Mouse (Mus musculus) neural tube, embryonic 15.5 days (tissue): ENCODE results near the gene Crygb. TPM values are rescaled to one million over a fixed set of nuclear protein-coding genes. Genes with fewer than 3 reads are reported as not detected.
A peak's percentile ranks its signal among the peaks of the same experiment; 100 is the strongest.

Source experiments
- ATAC-seq: fragments of 200-750 bp; cut with Nextera tagmentation; 2 replicates; pipeline ENCODE4 v1.8.0; 2017; ENCODE audit warnings: mild to moderate bottlenecking, moderate TSS enrichment, moderate library complexity; ENCODE audit not compliant: low FRiP score
- H3K27ac ChIP-seq: fragments of 300-500 bp; sonication (generic); replicated peaks from 2 replicates; pipeline ENCODE4 v1.5.1; 2015; ENCODE audit warnings: mild to moderate bottlenecking, inconsistent platforms
- H3K27me3 ChIP-seq: fragments of 300-500 bp; sonication (generic); replicated peaks from 2 replicates; pipeline ENCODE4 v1.6.1; 2015; ENCODE audit warnings: inconsistent platforms
- H3K36me3 ChIP-seq: fragments of 300-500 bp; sonication (generic); 2 replicates; pipeline ENCODE4 v1.6.1; 2015; ENCODE audit warnings: inconsistent platforms
- H3K4me1 ChIP-seq: fragments of 300-500 bp; sonication (generic); 2 replicates; pipeline ENCODE4 v1.6.1; 2015; ENCODE audit warnings: inconsistent platforms
- H3K4me2 ChIP-seq: fragments of 300-500 bp; sonication (generic); 2 replicates; pipeline ENCODE4 v1.6.1; 2015; ENCODE audit warnings: inconsistent platforms, mild to moderate bottlenecking, moderate library complexity
- H3K4me3 ChIP-seq: fragments of 300-500 bp; sonication (generic); replicated peaks from 2 replicates; pipeline ENCODE4 v1.5.1; 2015; ENCODE audit warnings: mild to moderate bottlenecking, inconsistent platforms
- H3K9ac ChIP-seq: fragments of 300-500 bp; sonication (generic); replicated peaks from 2 replicates; pipeline ENCODE4 v1.6.1; 2015; ENCODE audit warnings: mild to moderate bottlenecking, inconsistent platforms
- H3K9me3 ChIP-seq: fragments of 300-500 bp; sonication (generic); replicated peaks from 2 replicates; pipeline ENCODE4 v1.6.1; 2016; ENCODE audit warnings: inconsistent platforms
- WGBS: fragments of 180-500 bp; shearing (Covaris S2); methylation state at CpG from one replicate; pipeline ENCODE4 v1.1.7; 2015; ENCODE audit warnings: mixed read lengths; 5-methylcytosine and 5-hydroxymethylcytosine counted together
- polyA plus RNA-seq: library from polyadenylated mRNA; unstranded; fragments of >200 nt; fragmentation: Nextera tagmentation; extraction: Ambion mirVana; gene quantifications from 2 replicates; pipeline ENCODE4 v1.2.1, GENCODE M21; 2015

The Crygb gene
- 0.69 and 1.6 TPM in 2 replicates for polyA plus RNA-seq

GRCm38 (mm10) chr1:65082188-65082587, at the start of gene Crygb:
Gene Crygb (minus strand): TSS chr1:65082288.
- no peaks in the 10 kb centered on the region for H3K36me3 ChIP-seq
- no peaks in the 10 kb centered on the region for H3K27me3 ChIP-seq
- no peaks in the 10 kb centered on the region for H3K9me3 ChIP-seq
- WGBS, result 28% methylated on average over 7 of the region's 7 CpGs
- peak within 1 kb of the TSS; percentile 20 for H3K4me2 ChIP-seq
- H3K4me3 ChIP-seq, result no peak within 1 kb of the TSS
- no peak within 1 kb of the TSS for H3K27ac ChIP-seq
- ATAC-seq, result no peak
- H3K4me1 ChIP-seq, result peaks cover 4% of the 10 kb centered on the region; the same call in 1 of the 2 replicates
- no peak within 1 kb of the TSS for H3K9ac ChIP-seq

GRCm38 (mm10) chr1:65131671-65132070, 49.6 kb upstream of the Crygb start:
- 93% methylated on average over 1 of the region's 1 CpGs for WGBS

GRCm38 (mm10) chr1:65130226-65130625, 48.1 kb upstream of the Crygb start:
- H3K4me1 ChIP-seq, result no peaks in the 10 kb centered on the region
- no peak overlapping the region for H3K4me3 ChIP-seq
- H3K4me2 ChIP-seq, result no peak overlapping the region
- no peak overlapping the region for H3K9ac ChIP-seq
- H3K36me3 ChIP-seq, result no peaks in the 10 kb centered on the region
- H3K27ac ChIP-seq, result no peak overlapping the region
- H3K27me3 ChIP-seq, result no peaks in the 10 kb centered on the region
- ATAC-seq, result no peak
- WGBS, result 81% methylated on average over 3 of the region's 3 CpGs
- H3K9me3 ChIP-seq, result no peaks in the 10 kb centered on the region

More at GRCm38 (mm10) chr1:65131671-65132070, 49.6 kb upstream of the Crygb start:
- Histone ChIP-seq H3K9me3 (no peaks in the 10 kb centered on the region), H3K4me3 (no peak overlapping the region), H3K4me1 (no peaks in the 10 kb centered on the region), H3K4me2 (no peak overlapping the region), H3K36me3 (no peaks in the 10 kb centered on the region), H3K9ac (no peak overlapping the region), H3K27ac (no peak overlapping the region), H3K27me3 (no peaks in the 10 kb centered on the region)
- ATAC-seq, result no peak

- no peaks in the 10 kb centered on the region for H3K9me3 ChIP-seq
- H3K9ac ChIP-seq, result no peak overlapping the region
Observed at GRCm38 (mm10) chr1:65129634-65130180, 47.6 kb upstream of the Crygb start.

GRCm38 (mm10) chr1:65122574-65123372, 40.7 kb upstream of the Crygb start, which contains the start of gene D630023F18Rik:
Gene D630023F18Rik (minus strand): TSS chr1:65123214.
- 23% methylated on average over 9 of the region's 9 CpGs for WGBS
- no peak; the same call in 1 of the 2 replicates for ATAC-seq

More at GRCm38 (mm10) chr1:65129634-65130180, 47.6 kb upstream of the Crygb start:
- Histone ChIP-seq H3K27me3 (no peaks in the 10 kb centered on the region), H3K4me3 (no peak overlapping the region), H3K4me1 (no peaks in the 10 kb centered on the region), H3K36me3 (no peaks in the 10 kb centered on the region), H3K27ac (no peak overlapping the region), H3K4me2 (no peak overlapping the region)
- ATAC-seq, result no peak
- 83% methylated on average over 3 of the region's 3 CpGs for WGBS

GRCm38 (mm10) chr1:65119438-65119837, 37.4 kb upstream of the Crygb start, which contains the start of gene Gm28845:
Gene Gm28845 (minus strand): TSS chr1:65119558.
- Histone ChIP-seq H3K36me3 (no peaks in the 10 kb centered on the region), H3K27me3 (no peaks in the 10 kb centered on the region), H3K4me1 (0 out of 2 replicates have a peak, but pooled peaks cover 2% of the 10 kb centered on the region), H3K9ac (no peak within 1 kb of the TSS), H3K4me2 (no peak within 1 kb of the TSS), H3K4me3 (no peak within 1 kb of the TSS), H3K27ac (no peak within 1 kb of the TSS), H3K9me3 (no peaks in the 10 kb centered on the region)
- WGBS, result 76% methylated on average over 1 of the region's 1 CpGs
- ATAC-seq, result no peak

More at GRCm38 (mm10) chr1:65122574-65123372, 40.7 kb upstream of the Crygb start, which contains the start of gene D630023F18Rik:
- Histone ChIP-seq H3K27me3 (no peaks in the 10 kb centered on the region), H3K9me3 (no peaks in the 10 kb centered on the region), H3K4me1 (0 out of 2 replicates have a peak, but pooled peaks cover 2% of the 10 kb centered on the region), H3K27ac (no peak within 1 kb of the TSS), H3K9ac (0 out of 2 replicates have a peak within 1 kb of the TSS, but pooled peaks have one; percentile 28), H3K4me2 (peak within 1 kb of the TSS; percentile 51), H3K4me3 (peak within 1 kb of the TSS; percentile 37), H3K36me3 (no peaks in the 10 kb centered on the region)

- Histone ChIP-seq H3K27ac (no peak overlapping the region), H3K9me3 (no peaks in the 10 kb centered on the region), H3K9ac (no peak overlapping the region), H3K4me1 (0 out of 2 replicates have a peak, but pooled peaks cover 2% of the 10 kb centered on the region), H3K4me2 (no peak overlapping the region), H3K4me3 (no peak overlapping the region), H3K36me3 (no peaks in the 10 kb centered on the region), H3K27me3 (no peaks in the 10 kb centered on the region)
- no peak for ATAC-seq
- WGBS, result 86% methylated on average over 8 of the region's 8 CpGs
Observed at GRCm38 (mm10) chr1:65118150-65118913, 36.2 kb upstream of the Crygb start.

- Histone ChIP-seq H3K9me3 (no peaks in the 10 kb centered on the region), H3K36me3 (no peaks in the 10 kb centered on the region), H3K4me3 (no peak overlapping the region), H3K27me3 (no peaks in the 10 kb centered on the region), H3K4me1 (peaks cover 8% of the 10 kb centered on the region), H3K4me2 (no peak overlapping the region), H3K27ac (no peak overlapping the region), H3K9ac (no peak overlapping the region)
- WGBS, result 85% methylated on average over 5 of the region's 5 CpGs
- ATAC-seq, result no peak
Observed at GRCm38 (mm10) chr1:65113536-65114172, 31.6 kb upstream of the Crygb start.

GRCm38 (mm10) chr1:65112807-65113196, 30.7 kb upstream of the Crygb start:
- H3K9me3 ChIP-seq, result no peaks in the 10 kb centered on the region
- no peak overlapping the region for H3K4me3 ChIP-seq
- H3K4me2 ChIP-seq, result peak overlapping the region; percentile 41
- H3K27ac ChIP-seq, result no peak overlapping the region
- H3K4me1 ChIP-seq, result peaks cover 8% of the 10 kb centered on the region
- ATAC-seq, result no peak; the same call in 1 of the 2 replicates
- no peak overlapping the region for H3K9ac ChIP-seq
- no peaks in the 10 kb centered on the region for H3K36me3 ChIP-seq
- no peaks in the 10 kb centered on the region for H3K27me3 ChIP-seq
- WGBS, result 54% methylated on average over 14 of the region's 14 CpGs

- Histone ChIP-seq H3K9ac (no peak overlapping the region), H3K9me3 (no peaks in the 10 kb centered on the region), H3K4me2 (peak overlapping the region; percentile 41), H3K36me3 (no peaks in the 10 kb centered on the region), H3K4me3 (no peak overlapping the region), H3K27me3 (no peaks in the 10 kb centered on the region), H3K27ac (no peak overlapping the region), H3K4me1 (peaks cover 8% of the 10 kb centered on the region)
- peak; percentile 68; the same call in 1 of the 2 replicates for ATAC-seq
- WGBS, result 12% methylated on average over 8 of the region's 8 CpGs
Observed at GRCm38 (mm10) chr1:65112031-65112806, 30.1 kb upstream of the Crygb start.
